Mouse (Mus musculus) intestine, embryonic 14.5 days (tissue): ENCODE data around the gene Aff3. TPM values are rescaled to one million over a fixed set of nuclear protein-coding genes. Genes with fewer than 3 reads are reported as not detected.

Experiments
- ATAC-seq: fragments of 200-750 bp; cut with Nextera tagmentation; replicated peaks from 2 replicates; pipeline ENCODE4 v1.8.0; 2017; ENCODE audit warnings: low read depth, moderate number of reproducible peaks, moderate TSS enrichment, moderate library complexity; ENCODE audit not compliant: low FRiP score, low TSS enrichment
- DNase-seq: peaks from one replicate; pipeline ENCODE4 v3.0.0-alpha.2; 2018; ENCODE audit warnings: low spot score
- H3K27ac ChIP-seq: fragments of 300-500 bp; sonication (generic); 2 replicates; pipeline ENCODE4 v1.5.1; 2014; ENCODE audit warnings: low read depth, mild to moderate bottlenecking, control low read depth
- H3K27me3 ChIP-seq: fragments of 300-500 bp; sonication (generic); replicated peaks from 2 replicates; pipeline ENCODE4 v1.6.1; 2014; ENCODE audit warnings: low read length, control low read depth; ENCODE audit not compliant: control insufficient read depth, insufficient read depth
- H3K36me3 ChIP-seq: fragments of 300-500 bp; sonication (generic); 2 replicates; pipeline ENCODE4 v1.6.1; 2014; ENCODE audit warnings: low read length, control low read depth; ENCODE audit not compliant: control insufficient read depth, insufficient read depth
- H3K4me1 ChIP-seq: fragments of 300-500 bp; sonication (generic); replicated peaks from 2 replicates; pipeline ENCODE4 v1.6.1; 2014; ENCODE audit warnings: low read length, control low read depth, mixed read lengths; ENCODE audit not compliant: control insufficient read depth, insufficient read depth
- H3K4me2 ChIP-seq: fragments of 300-500 bp; sonication (generic); 2 replicates; pipeline ENCODE4 v1.6.1; 2014; ENCODE audit warnings: low read length
- H3K4me3 ChIP-seq: fragments of 300-500 bp; sonication (generic); 2 replicates; pipeline ENCODE4 v1.5.1; 2014; ENCODE audit warnings: low read depth, low read length, control low read depth, mixed read lengths
- H3K9ac ChIP-seq: fragments of 300-500 bp; sonication (generic); 2 replicates; pipeline ENCODE4 v1.6.1; 2014; ENCODE audit warnings: mild to moderate bottlenecking, low read length
- H3K9me3 ChIP-seq: fragments of 300-500 bp; sonication (generic); 2 replicates; pipeline ENCODE4 v1.6.1; 2016; ENCODE audit warnings: low read length, control low read depth; ENCODE audit not compliant: control insufficient read depth
- WGBS: fragments of 180-500 bp; shearing (Covaris S2); extraction: QIAGEN DNeasy Blood & Tissue Kit; methylation state at CpG from one replicate; pipeline ENCODE4 v1.1.7; 2014; 5-methylcytosine and 5-hydroxymethylcytosine counted together
- polyA plus RNA-seq: library from polyadenylated mRNA; unstranded; fragments of >200 nt; fragmentation: Nextera tagmentation; extraction: Ambion mirVana; gene quantifications from 2 replicates; pipeline ENCODE4 v1.2.1, GENCODE M21; 2014

Aff3 gene
- polyA plus RNA-seq, 1 experiment from 2014 or later = 8.6 TPM

- Histone ChIP-seq H3K4me1 (no peaks in the 10 kb centered on the region), H3K9me3 (no peaks in the 10 kb centered on the region), H3K27me3 (no peaks in the 10 kb centered on the region), H3K27ac (no peak overlapping the region), H3K36me3 (no peaks in the 10 kb centered on the region), H3K4me2 (no peak overlapping the region), H3K9ac (no peak overlapping the region), H3K4me3 (no peak overlapping the region)
- no peak for DNase-seq
- ATAC-seq = no peak
- 67% methylated on average over 11 of the region's 11 CpGs for WGBS
Measured at GRCm38 (mm10) chr1:38601802-38602508, 62.8 kb downstream of the Aff3 start.

DNA sequence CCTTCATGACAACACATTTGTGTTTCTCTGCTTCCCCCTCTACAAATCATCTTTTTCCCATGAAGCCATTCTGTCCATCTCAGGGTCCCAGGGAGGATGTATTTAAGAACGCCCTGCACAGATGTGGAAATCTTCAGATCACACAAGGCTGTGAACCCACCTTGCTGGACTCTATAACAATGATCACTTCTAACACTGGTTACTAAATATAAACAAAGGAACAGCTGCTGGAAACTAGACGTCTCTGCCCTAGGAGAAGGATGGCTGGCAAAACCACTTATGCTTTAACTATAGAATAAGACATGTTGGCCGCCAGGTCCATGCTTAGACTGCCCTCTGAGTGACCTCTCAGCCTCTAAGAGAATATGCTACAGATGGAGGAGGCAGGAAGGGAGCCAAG lies 69.4 kb downstream of the Aff3 start:
- H3K9ac ChIP-seq = no peak overlapping the region
- peaks cover 11% of the 10 kb centered on the region; the same call in 1 of the 2 replicates for H3K4me1 ChIP-seq
- no peak overlapping the region for H3K4me3 ChIP-seq
- no peaks in the 10 kb centered on the region for H3K27me3 ChIP-seq
- ATAC-seq (no peak), DNase-seq (no peak)
- H3K9me3 ChIP-seq = no peaks in the 10 kb centered on the region
- no peak overlapping the region for H3K4me2 ChIP-seq
- WGBS = 43% methylated on average over 3 of the region's 3 CpGs
- H3K36me3 ChIP-seq = no peaks in the 10 kb centered on the region
- H3K27ac ChIP-seq = no peak overlapping the region

DNA sequence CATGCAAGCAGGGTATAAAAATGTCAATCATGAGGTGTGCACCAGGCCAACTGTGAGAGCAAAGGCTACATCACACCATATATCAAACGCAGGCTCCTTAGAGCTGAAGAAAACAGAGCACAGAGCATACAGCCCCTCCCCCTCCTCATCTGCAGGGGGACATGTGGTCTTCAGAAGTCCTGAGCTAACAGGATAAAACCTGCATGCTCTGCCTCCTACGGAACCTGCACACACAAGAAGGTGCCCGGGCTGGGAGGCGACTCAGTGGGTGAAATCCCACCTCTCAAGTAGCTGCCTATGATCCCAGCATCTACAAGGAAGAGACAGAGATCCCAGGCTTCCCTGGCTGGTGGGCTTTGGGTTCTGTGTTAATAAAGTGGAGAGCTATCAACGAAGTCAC lies 70.0 kb downstream of the Aff3 start:
- Histone ChIP-seq H3K27me3 (no peaks in the 10 kb centered on the region), H3K4me2 (no peak overlapping the region), H3K27ac (no peak overlapping the region), H3K4me1 (peaks cover 11% of the 10 kb centered on the region; the same call in 1 of the 2 replicates), H3K4me3 (no peak overlapping the region), H3K9ac (no peak overlapping the region), H3K36me3 (no peaks in the 10 kb centered on the region), H3K9me3 (no peaks in the 10 kb centered on the region; the same call in 1 of the 2 replicates)
- ATAC-seq (no peak), DNase-seq (no peak)
- WGBS = 60% methylated on average over 5 of the region's 5 CpGs

DNA sequence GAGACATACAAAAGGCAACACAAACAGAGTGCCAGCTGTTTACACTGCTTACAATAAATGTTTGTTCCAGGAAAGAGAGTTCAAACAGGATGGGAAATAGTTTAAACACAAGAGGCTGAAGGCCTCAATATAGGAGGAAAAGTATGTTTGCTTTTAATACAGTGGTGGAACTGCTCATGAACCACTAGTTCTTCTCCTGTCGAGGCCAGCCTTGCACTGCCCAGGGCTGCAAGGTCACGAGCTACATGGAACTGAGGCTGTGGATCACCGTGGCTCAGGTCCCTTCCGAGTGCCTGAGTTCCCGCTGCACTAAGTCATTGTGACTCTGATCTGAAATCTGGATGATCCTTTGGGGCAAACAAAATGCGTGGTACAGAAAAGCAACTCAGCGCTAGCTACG lies 73.6 kb downstream of the Aff3 start:
- no peaks in the 10 kb centered on the region for H3K36me3 ChIP-seq
- 66% methylated on average over 8 of the region's 8 CpGs for WGBS

GRCm38 (mm10) chr1:38588741-38589140 lies 76.0 kb downstream of the Aff3 start:
- Histone ChIP-seq H3K27me3 (no peaks in the 10 kb centered on the region), H3K4me2 (no peak overlapping the region), H3K9me3 (no peaks in the 10 kb centered on the region; the same call in 1 of the 2 replicates), H3K36me3 (no peaks in the 10 kb centered on the region), H3K9ac (no peak overlapping the region), H3K4me1 (peaks cover 3% of the 10 kb centered on the region; the same call in 1 of the 2 replicates), H3K27ac (no peak overlapping the region), H3K4me3 (no peak overlapping the region)
- ATAC-seq = no peak
- DNase-seq = no peak
- 65% methylated on average over 6 of the region's 6 CpGs for WGBS

More for the DNA sequence above, 73.6 kb downstream of the Aff3 start:
- Histone ChIP-seq H3K9ac (no peak overlapping the region), H3K4me3 (no peak overlapping the region), H3K27ac (no peak overlapping the region), H3K4me2 (no peak overlapping the region), H3K27me3 (no peaks in the 10 kb centered on the region), H3K9me3 (no peaks in the 10 kb centered on the region; the same call in 1 of the 2 replicates), H3K4me1 (peaks cover 11% of the 10 kb centered on the region; the same call in 1 of the 2 replicates)
- no peak for ATAC-seq
- no peak for DNase-seq

- WGBS = 74% methylated on average over 9 of the region's 9 CpGs
- H3K27me3 ChIP-seq = no peaks in the 10 kb centered on the region
- no peak overlapping the region for H3K27ac ChIP-seq
- no peak overlapping the region for H3K4me2 ChIP-seq
- H3K9me3 ChIP-seq = no peaks in the 10 kb centered on the region
- H3K4me1 ChIP-seq = 0 out of 2 replicates have a peak, but pooled peaks cover 7% of the 10 kb centered on the region
- no peak overlapping the region for H3K4me3 ChIP-seq
- no peak overlapping the region for H3K9ac ChIP-seq
- ATAC-seq (no peak), DNase-seq (no peak)
- no peaks in the 10 kb centered on the region for H3K36me3 ChIP-seq
Measured at GRCm38 (mm10) chr1:38582328-38582727, 82.4 kb downstream of the Aff3 start.

- no peak overlapping the region for H3K27ac ChIP-seq
- no peaks in the 10 kb centered on the region for H3K9me3 ChIP-seq
- ATAC-seq (no peak), DNase-seq (no peak)
- no peaks in the 10 kb centered on the region for H3K36me3 ChIP-seq
- H3K4me1 ChIP-seq = 0 out of 2 replicates have a peak, but pooled peaks cover 7% of the 10 kb centered on the region
- no peaks in the 10 kb centered on the region for H3K27me3 ChIP-seq
- no peak overlapping the region for H3K4me2 ChIP-seq
- no peak overlapping the region for H3K4me3 ChIP-seq
- 85% methylated on average over 2 of the region's 2 CpGs for WGBS
- no peak overlapping the region for H3K9ac ChIP-seq
Measured at GRCm38 (mm10) chr1:38580572-38580971, 84.2 kb downstream of the Aff3 start.

DNA sequence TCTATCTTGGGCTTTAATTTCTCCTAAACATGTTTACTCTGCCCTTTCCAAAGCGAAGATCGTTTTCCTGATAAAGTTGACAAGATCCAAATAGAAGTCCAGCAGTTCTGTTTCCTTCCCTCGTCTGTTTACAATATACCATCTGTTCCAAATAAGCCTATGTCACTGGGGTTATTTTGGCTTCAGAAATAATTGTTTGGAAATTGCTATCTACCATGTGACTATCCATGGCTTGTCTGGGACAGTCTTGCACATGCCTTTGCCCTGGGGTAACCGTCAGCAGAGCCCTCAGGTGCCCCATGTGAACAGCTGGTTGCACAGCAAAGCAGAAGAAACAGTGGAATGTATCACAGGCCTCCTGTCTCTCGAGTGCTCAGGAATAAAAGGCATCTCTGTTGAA lies 86.4 kb downstream of the Aff3 start:
- Histone ChIP-seq H3K4me1 (0 out of 2 replicates have a peak, but pooled peaks cover 7% of the 10 kb centered on the region), H3K27ac (no peak overlapping the region), H3K4me2 (no peak overlapping the region), H3K27me3 (no peaks in the 10 kb centered on the region), H3K9me3 (no peaks in the 10 kb centered on the region), H3K9ac (no peak overlapping the region), H3K4me3 (no peak overlapping the region), H3K36me3 (no peaks in the 10 kb centered on the region)
- DNase-seq (no peak), ATAC-seq (no peak)
- 31% methylated on average over 5 of the region's 5 CpGs for WGBS

- Histone ChIP-seq H3K9me3 (no peaks in the 10 kb centered on the region), H3K36me3 (no peaks in the 10 kb centered on the region), H3K4me2 (no peak overlapping the region), H3K9ac (no peak overlapping the region), H3K4me1 (peaks cover 9% of the 10 kb centered on the region; the same call in 1 of the 2 replicates), H3K27ac (no peak overlapping the region), H3K27me3 (no peaks in the 10 kb centered on the region), H3K4me3 (no peak overlapping the region)
- no peak for DNase-seq
- ATAC-seq = no peak
- WGBS = 42% methylated on average over 3 of the region's 3 CpGs
Measured at GRCm38 (mm10) chr1:38567791-38568190, 97.0 kb downstream of the Aff3 start.
